Mouse (Mus musculus) embryo, embryonic 10.5 days (tissue): ENCODE data around the gene Sbno2.

ENCODE experiments used
- DNase-seq: peaks from one replicate; pipeline ENCODE4 v3.0.0-alpha.2; 2015; ENCODE audit warnings: low spot score

The Sbno2 gene

DNA sequence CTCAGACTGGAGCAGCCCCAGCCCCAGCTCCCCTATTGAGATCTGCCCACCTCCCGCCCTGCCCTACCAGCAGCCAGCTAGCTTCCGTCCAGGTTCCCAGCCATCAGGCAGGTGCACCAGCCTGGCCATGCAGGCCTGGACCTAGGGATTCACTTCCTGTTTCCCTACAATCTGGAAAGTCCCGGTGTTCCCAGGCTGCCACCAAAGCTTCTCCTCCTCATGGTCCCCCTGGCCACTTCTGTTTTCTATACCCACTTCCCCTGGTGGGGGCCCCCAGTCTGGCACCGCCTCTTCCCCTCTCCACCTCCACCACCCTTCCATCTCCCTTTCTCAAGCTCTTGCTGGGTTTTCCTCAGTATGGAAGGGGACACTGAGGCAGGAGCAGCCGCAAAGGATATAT, at the start of gene Sbno2:
Sbno2 (minus strand) TSS at position 112 of the 400 bp plus-strand sequence.
- DNase-seq, result no peak

DNA sequence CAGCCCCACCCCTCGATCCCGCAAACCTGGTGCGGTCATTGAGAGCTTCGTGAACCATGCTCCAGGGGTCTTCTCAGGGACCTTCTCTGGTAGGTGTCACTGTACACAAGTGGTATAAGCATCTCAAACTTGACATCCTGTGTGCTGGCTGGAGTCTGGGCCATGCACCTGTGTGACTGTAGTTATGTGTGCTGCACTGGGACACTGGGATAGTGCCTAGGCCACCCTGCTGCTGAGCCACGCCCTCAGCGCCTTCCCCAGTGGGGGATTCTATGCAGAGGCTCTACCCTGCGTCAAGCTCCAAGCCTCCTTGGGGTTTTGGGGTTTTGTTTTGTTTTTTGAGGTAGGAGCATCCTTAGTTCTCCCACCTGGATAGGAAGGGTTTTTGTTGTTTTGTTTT, 49.0 kb upstream of the Sbno2 start:
- DNase-seq, result no peak

DNA sequence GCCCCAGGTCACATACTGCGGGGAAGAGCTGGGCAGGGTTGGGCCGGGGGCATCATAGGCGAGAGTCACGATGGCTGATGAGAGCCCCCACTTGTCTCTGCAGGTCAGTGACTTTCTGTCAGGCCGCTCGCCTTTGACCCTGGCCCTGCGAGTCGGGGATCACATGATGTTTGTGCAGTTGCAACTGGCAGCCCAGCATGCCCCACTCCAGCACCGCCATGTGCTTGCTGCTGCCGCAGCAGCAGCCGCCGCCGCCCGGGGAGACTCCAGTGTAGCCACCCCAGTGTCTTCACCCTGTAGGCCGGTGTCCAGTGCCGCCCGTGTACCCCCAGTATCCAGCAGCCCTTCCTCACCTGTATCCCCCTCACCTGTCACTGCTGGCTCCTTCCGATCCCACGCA, 48.3 kb upstream of the Sbno2 start:
- no peak for DNase-seq

DNA sequence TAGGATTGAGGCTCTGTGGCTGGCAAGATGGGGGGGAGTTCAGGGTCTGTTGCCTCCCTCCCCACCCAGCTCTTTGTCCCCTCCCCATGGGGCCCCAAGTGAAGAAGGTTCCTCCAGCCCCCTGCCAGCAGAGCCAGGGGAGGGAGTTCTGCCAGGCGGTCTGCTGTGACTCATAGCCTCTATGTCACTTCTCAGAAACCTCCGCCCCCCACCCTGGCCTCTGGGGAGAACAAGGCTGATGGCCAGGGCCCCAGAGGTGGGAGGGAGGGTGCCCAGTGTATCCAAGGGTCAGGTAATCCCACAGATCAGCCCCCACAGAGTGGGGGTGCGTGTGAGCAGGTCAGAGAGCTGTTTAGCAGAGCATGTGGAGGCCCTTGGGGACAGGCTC, 47.5 kb upstream of the Sbno2 start:
- DNase-seq, result no peak

DNA sequence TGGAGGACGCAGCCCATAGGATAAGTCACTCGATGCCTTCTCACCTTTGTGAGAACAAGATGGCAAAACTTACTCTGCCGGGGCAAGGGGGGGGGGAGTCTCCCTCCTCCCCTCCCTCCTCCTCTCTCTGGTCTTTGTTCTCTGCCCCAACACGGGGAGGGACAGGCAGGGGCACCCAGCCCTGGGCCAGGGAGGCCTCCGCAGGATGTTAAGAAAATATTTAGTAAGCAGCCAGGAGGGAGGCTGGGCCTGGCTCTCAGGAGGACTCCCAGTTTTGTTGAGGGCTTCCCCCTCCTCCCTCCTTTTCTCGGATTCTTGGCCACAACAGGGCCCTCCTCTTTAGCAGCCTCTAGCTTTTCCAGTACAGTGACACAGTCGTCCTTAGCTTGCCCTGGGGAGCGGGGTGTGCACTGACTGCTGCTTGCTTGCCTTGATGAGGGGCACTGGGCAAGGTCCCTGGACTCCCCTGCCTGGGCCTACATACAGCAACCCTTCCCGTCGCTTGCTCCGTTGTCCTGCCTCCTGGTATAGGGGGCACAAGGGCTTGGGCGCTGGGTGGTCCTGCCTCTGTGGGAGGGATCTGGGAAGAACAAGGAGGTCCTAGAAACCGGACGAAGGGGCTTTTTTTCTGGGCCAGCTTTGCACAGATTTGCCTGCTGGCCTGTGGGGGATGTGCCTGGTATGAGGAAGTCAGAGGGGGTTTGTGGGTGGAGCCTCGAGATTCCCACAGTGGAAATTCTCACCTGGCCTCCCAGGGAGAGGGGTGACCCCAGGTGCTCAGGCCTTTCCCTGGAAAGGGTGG, 46.9 kb upstream of the Sbno2 start:
- DNase-seq, result peak; percentile 58

DNA sequence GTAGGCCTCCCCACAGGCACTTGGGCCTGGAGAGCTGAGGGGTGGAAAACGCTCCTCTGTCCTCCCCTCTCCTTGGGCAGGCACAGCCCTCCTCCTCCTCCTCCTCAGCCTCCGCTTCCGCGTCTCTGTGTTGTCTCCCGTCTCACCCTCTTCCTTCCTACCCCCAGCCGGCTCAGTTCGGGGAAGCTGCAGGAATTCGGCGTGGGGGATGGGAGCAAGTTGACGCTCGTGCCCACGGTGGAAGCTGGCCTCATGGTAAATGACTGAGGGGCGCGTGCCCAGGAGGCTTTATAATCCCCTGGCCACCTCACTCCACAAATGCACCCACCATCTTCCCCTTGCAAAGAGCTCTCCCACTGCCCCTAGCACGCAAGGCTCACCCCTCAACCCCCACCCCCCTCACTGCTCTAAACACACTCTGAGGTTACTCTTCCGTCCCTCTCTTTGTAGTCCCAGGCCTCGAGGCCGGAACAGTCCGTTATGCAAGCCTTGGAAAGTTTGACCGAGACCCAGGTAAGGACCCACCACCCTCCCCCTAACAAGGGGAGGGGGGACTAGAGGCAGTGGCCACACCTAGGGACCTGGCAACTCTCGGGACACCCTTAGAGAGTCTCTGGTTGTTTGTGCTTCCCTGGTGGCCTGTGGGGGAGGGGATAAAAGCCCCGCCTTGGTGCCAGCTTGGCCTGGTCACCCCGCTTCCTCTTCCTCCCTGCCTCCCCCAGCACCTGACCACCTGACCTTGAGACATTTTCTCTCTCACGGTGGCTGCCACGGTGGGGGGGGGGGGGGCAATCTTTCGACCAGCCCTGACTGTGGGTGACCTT, 46.1 kb upstream of the Sbno2 start:
- DNase-seq, result peak; percentile 60

DNA sequence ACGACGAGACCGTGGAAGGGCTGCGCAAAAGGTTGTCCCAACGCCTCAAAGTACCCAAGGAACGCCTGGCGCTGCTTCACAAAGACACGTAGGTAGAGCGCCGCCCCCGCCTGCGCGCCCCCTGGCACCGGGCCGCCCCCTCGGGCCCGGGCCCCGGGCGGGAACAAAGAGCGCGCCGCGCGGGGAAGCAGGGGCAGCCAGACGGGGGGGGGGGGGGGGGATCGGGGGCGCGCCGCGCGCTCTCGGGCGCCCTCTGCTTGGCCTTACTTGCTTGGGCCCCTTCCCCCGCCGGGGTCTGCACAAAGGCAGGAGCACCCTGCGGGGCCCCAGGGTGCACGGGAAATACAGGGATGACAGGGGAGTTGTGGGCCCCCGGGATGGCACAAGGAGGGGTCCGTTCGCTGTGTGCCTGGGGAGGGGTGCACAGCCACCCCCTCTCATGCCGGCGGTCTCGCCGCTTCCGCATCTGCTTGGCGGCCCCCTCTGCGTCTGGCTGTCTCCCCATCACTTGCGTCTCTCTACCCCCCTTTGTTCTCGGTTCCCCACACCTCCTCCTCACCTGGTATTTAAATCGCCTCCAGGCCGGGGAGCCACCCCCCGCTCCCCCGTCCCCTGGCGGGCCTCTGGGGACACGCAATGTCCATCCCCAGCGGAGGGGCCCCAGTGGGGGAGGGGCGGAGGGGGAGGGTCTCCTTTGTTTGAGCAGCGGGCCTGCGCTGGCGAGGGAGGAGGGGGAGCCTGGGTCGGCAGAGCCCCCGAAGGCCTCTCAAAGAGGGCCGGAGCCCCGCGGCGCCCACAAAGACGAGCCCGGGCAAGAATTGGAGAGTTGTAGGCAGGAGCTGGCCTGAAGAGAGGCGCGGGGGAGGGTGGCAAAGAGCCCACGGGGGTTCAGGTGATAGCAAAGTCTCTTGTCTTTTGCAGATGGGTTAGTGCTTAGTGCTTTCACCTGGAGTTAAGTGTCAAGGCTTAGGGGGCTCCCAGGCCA, 45.1 kb upstream of the Sbno2 start:
- peak; percentile 84 for DNase-seq

DNA sequence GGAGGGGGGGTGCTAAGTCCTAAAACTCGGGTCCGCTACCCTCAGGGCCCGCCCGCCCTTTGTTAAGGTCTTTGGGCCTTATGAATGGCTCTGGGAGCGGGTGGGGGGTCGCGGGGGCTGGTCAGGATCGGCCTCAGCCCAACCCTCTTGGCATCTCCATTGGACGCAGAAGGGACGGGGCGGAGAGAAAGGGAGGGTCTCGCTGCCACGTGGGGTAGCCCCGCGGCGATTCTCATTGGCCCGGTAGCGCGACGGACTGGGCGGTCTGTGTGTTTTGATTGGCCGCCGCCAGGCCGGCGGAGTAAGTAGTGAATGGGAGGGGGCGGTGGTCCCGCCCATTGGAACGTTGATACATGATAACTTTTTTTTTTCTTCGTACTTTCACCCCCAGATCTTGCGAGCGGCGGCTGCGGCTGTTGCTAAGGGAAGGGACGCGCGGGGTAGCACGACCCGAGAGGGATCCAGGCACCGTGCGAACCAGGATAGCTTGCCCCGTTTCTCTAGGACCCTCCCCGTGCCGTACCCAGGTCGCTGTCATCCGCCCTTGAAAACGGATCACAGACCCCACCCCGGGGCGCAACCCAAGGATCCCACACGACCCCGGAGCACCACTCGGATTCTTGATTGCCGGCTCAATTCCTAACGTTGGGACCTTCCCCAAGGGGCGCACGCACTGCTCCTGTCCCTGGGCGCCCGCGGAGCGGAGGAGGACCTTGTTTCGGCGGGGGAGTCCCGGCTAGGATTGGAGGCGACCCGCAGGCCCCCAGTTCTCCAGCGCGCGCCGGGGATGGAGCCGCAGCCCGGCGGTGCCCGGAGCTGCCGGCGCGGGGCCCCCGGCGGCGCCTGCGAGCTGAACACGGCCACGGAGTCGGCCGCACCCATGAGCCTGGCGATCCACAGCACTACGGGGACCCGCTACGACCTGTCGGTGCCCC, 44.2 kb upstream of the Sbno2 start:
- peak; percentile 99 for DNase-seq

DNA sequence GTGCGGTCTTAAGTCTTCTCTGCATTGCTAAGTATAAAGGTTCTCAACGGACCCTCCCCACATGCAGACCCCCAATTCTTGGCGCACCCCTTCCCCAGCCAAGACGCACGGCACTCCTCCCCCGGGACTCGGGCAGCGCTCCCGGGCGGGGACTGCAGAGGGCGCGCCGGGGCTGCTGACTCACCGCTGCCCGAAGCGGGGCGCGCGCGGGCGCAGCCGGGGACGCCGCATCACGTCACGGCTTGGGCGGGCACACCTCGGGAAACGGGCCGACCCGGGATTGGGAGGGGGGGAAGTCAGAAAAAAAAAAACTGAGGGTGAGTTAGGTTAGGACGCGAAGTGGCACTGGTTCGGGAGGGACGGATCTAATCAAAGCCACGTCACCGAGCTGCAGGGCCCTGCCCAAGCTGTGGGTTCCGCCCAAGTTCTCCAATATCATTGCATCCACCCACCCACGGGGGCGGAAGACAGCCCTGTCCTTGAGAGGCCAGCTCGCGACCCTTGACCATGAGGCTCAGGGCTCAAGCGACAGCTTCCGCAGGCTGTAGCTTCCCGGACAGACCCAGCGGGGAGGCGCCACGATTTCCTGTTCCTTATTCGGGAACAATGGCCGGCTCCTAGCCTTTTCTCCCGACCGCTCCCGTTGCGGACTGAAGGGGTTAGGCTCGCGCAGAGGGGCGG, 43.4 kb upstream of the Sbno2 start:
- DNase-seq, result peak; percentile 94

DNA sequence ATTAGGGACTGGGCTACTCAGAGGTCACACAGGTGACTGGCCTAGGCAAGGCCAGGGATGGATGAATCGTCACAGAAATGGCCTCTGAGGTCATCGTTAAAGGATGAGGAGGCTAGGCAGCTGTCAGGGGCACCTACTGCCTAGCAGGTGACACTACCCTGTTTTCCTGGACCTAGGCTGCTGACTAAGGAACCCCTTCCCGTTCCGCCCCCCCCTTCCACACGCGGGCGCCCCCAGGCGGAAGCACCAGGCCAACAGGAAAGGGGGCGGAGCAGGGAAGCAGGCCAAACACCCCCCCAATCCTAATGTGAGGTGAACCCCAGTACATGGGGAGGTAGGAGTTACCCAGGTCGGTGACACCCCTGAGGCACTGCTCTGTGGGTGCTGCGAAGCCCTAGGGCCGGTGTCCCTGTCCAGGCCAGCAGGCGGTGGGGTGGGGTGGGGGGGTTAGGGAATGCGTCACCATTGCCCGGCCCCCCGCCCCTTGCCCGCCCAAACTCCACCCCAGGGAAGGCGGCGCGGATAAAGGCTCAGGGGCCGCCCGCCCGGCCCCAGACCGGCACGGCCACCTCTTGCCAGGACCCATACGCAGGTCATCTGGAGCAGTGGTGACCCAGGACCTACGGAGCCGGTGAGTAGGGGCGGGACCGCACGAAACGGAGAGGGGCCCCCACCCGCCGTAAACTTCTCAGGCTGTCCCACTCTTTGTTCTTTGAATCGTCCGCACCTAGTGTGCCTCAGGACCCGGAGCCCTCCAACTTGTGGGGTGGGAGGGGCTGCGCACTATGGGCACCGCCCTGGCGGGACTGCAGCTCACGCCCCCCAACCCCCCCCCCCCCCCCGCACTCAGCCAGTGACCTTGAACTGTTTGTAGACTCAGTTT, 42.6 kb upstream of the Sbno2 start, which contains the start of gene Midn:
Midn (plus strand) TSS at position 554 of the 883 bp plus-strand sequence.
- DNase-seq, result peak; percentile 79

DNA sequence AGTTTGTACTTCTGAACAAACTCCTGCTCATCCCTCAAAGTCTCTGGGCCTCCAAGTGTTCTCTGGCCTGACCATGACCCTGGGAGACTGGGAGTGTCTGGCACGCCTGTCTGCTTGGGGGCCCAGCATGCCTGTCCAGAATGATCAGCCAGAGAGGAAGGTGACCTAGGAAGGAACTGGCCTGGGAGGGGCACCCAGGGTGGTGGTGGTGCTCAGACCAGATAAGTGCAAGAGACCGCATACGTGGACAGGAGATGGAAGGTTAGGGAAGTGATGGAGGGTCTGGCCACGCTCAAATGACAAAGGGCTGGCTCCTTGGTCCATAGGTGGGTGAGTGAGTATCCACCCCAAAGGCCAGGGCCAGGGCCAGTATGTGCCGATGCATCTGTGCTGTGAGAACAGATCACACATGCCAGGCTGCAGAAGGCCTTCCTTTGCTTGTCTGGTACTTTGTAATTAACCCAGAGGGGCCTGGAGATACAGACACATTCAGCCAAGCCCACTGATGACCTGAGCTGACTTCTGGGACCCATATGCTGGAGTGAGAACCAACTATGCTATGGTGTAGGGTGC, 41.9 kb upstream of the Sbno2 start:
- no peak for DNase-seq

DNA sequence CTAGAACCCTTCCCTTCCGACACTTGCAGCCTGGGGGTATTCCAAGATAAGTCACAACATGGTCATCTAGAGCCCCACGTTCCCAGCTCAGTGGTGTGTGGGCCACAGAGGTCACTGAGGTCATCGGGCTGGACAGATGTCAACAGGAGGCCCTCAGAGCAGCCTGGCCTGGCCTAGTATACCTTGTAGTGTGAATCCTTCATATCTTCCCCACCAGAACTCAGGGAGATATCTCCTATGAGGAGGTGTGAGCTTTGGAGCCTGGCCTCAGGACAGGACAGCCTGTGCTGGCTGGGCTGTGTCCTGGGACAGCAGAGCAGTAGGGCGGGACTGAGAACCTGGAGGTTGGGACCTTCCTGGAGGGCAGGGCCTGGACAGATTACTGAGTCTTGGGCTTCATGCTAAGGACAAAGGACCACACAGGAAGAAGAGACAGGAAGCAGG, 41.2 kb upstream of the Sbno2 start:
- DNase-seq, result no peak

DNA sequence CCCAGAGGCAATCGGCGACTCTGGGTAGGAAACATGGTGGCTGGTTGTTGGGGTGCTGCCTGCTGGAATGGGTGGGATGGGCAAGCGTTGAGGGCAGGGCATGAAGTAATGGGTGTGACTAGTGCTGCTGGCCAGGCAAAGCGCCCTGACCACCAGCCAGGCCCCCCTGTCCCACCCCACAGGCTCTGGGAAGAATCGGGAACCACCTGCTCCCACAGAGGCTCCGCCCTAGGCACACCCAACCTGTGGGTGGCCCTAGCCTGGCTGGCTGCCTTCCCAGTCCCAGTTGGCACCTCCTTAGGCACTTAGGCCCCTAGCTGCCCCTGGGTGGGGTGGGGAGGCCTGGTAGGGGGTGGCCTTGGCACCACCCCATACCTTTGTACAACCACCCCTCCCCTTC, 40.5 kb upstream of the Sbno2 start:
- DNase-seq, result no peak

DNA sequence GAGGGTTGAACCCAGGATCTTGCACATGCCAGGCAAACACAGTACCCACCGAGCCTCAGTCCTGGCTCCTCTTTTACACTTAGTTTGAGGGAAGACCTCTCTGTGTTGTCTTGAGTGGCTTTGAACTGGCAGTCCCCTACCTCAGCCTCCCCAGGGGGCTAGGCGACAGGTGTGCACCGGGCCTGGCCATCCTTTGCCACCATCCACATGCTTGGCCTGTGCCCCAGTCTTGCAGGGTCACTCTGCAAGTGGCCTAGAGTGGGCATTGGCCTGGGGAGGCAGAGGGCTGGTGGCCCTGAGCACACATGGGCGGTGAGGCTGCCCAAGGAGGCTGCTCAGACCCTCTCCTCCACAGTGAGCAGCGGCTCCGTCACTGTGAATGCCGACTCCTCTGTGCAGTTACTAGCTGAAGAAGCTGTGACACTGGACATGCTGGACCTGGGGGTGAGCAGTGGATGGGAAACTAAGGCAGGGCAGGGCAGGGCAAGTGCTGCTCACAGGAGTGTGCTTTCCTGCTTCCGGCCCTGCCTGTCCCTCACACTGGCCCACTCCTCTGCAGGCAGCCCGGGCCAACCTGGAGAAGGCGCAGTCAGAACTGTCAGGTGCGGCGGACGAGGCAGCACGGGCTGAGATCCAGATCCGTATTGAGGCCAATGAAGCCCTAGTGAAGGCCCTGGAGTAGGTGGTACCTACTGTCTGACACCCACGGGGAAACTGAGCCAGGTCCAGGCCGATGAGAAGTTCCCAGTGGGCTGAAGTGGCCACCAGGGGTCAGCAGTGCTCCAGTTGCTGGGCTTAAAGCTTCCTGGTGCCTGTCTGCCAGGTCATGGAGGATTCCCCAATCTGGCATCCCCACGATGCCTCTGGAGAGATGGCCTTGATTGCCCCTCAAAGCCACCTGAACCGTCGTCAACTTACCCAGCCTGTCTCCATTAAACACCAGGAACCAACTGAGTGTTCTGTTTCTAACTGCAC, 39.8 kb upstream of the Sbno2 start:
- DNase-seq, result peak; percentile 82

DNA sequence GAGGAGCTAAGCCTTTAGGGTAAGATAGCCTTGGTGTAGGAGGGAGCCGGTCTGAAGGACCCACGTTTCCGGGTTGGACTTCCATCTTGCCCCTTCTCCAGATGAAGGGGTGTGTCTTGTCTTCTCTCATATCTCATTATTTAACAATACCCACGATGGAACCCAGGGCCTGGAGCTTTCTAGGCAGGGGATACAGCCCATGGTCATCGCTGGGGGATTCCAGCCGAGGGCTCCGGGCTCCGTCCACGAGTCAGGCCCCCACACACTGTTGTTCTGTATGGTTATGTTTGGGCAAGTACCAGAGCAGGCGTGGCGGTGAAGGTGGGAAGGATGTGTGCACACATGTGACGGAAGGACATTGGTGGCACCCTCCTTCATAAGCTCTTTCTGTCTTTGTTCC, 38.8 kb upstream of the Sbno2 start:
- no peak for DNase-seq

DNA sequence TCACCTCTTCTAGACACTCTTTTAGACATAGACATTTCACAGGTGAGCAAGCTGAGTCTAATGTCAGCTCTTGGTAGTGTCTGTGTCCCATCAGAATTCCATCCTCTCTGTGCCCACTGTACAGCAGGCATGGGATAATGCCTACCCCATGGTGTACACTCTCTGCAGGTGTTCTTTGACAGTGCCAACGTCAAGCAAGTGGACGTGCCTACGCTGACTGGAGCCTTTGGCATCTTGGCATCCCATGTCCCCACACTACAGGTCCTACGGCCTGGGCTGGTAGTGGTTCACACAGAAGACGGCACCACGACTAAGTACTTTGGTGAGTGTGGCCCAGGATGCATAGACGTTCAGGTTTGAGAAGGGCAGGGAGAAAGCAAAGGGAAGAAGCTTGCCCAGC, 38.3 kb upstream of the Sbno2 start:
- DNase-seq, result no peak

DNA sequence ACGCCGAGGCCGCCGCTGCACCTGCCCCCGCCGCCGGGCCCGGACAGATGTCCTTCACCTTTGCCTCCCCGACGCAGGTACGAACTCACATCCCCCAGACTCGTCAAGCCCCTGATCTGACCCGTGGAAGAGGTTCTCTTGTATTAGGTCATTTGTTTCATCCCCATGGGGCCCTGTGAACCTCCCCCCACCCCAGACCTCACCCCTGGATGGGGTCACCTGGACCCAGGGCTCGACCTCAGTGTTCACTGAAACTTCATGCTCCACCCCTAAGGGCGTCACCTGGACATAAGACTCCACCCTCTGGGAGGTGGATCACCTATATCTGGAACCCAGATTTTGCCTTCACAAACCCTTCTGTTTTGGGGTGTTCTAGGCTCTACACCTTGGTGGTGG, 37.2 kb upstream of the Sbno2 start:
- DNase-seq, result no peak
